Mouse (Mus musculus): ENCODE data around the gene Lrriq3. TPM values are rescaled to one million over a fixed set of nuclear protein-coding genes. Genes with fewer than 3 reads are reported as not detected.

Gene Lrriq3
- polyA plus RNA-seq, 1 experiment = not detected

DNA sequence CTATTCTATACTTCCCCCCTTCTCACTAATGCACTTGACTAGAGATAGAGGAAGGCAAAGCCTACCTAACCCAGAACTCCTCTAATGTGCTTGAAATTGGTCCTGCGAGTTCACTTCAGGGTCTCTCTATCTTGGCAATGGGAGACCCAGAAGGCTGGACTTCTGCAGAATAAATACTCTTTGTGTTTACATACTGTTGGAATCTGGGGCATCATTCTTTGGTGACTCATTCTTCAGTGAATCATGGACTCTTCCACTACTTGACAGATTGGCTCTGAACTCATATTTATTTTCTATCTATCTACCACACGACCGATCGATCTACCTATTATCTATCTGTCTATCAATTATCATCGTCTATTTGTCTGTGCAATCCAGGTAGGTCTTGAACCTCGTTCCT, 1.2 kb upstream of the Lrriq3 start:
- Histone ChIP-seq H3K4me1 (ENCODE audit: control insufficient read depth, insufficient read depth, low read length) (peaks cover 3% of the 10 kb centered on the region; the same call in 1 of the 2 replicates), H3K4me3 (ENCODE audit: insufficient read depth, low read depth, low read length) (no peak overlapping the region), H3K27ac (ENCODE audit: insufficient read depth, low read depth, low read length) (no peak overlapping the region)
- WGBS = 90% methylated on average over 6 of the region's 6 CpGs
- TF ChIP-seq CTCF (IDR thresholded peaks at IDR 0.05; ENCODE audit: insufficient read depth, low read depth, low read length) (no peak), POLR2A (IDR thresholded peaks at IDR 0.05; ENCODE audit: insufficient read depth, low read depth, low read length) (no peak)

DNA sequence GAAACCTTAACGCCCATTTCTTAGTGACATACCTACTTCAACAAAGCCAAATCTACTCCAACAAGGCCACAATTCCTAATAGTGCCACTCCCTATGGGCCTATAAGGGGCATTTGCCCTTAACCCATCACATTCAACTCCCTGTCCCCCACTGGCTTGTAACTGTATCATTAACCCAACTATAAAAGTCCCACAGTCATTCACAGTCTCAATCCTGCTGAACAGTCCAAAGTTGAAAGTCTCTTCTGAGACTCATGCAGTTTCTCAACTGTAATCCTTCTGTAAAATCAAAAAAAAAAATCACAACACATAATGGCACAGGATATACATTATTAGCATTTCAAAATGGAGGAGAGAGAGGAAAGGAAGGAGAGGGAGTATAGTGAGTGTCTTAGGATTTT, 6.0 kb downstream of the Lrriq3 start:
- Histone ChIP-seq H3K27ac (ENCODE audit: insufficient read depth, low read depth, low read length) (no peak overlapping the region), H3K4me3 (ENCODE audit: insufficient read depth, low read depth, low read length) (no peak overlapping the region), H3K4me1 (ENCODE audit: control insufficient read depth, insufficient read depth, low read length) (no peaks in the 10 kb centered on the region)
- TF ChIP-seq CTCF (IDR thresholded peaks at IDR 0.05; ENCODE audit: insufficient read depth, low read depth, low read length) (no peak), POLR2A (IDR thresholded peaks at IDR 0.05; ENCODE audit: insufficient read depth, low read depth, low read length) (no peak)
- WGBS = 88% methylated on average over 1 of the region's 1 CpGs

DNA sequence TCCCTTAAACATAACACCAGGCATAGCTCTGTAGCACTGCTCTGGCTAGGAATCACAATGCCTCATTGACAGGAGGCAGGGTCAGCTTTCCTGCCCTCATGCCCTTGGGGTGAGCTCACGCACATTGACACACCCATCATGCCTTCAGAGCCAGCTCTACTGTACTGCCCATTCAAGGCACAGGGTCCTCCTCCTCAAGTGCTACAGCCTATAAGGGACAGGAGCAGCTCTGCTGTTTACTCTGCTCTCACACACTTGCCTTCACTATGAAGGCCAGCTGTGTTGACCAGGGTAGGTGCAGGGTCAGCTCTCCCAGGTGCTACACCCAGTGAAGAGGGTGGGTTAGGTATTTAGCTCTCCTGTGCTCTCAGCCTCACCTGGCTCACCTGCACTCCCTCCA, 12.7 kb downstream of the Lrriq3 start:
- no peak overlapping the region for H3K27ac ChIP-seq (ENCODE audit: insufficient read depth, low read depth, low read length)
- WGBS = 76% methylated on average over 1 of the region's 1 CpGs

DNA sequence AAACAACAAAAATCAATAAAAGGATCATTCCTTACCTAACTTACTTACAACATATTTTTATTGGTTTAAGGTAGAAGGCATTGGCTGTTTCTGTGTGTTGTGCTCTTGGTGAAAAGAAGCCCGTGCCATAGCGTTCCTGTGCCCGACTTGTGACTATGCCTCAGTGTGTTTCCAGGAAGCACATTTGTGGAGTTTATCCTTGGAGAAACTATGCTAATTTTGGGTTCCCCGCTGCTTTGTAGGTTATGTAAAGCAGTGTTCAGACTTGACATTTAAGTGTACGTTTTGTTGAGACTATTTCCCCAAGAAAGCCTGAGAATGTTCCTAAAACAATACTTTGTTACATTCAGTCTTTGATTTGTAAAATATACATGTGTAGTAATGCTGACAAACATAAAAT, 44.5 kb downstream of the Lrriq3 start:
- 38% methylated on average over 5 of the region's 5 CpGs for WGBS

More for the DNA sequence above, 12.7 kb downstream of the Lrriq3 start:
- H3K4me3 ChIP-seq (ENCODE audit: insufficient read depth, low read depth, low read length) = no peak overlapping the region
- no peak for TF ChIP-seq POLR2A (IDR thresholded peaks at IDR 0.05; ENCODE audit: insufficient read depth, low read depth, low read length)
- H3K4me1 ChIP-seq (ENCODE audit: control insufficient read depth, insufficient read depth, low read length) = no peaks in the 10 kb centered on the region

DNA sequence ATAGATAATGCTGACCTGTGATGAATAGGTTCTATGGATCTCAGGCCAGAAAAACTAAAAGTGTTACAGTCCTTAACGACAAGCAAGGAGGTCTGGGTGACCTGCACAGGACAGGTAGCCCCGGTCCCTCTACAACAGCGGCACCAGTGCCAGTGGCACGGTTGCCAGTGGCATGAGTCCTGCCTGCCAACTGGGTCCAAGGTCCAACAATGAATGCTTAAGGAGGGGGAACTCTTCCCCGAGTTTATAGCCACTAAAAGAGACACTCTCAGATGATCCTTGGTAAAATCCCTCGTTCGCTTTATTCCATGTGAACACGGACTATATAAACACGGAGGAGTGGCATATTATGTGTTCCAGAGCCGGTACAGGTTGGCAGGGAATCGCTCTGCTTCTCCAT, 47.8 kb downstream of the Lrriq3 start:
- Histone ChIP-seq H3K4me1 (ENCODE audit: control insufficient read depth, insufficient read depth, low read length) (no peaks in the 10 kb centered on the region), H3K4me3 (ENCODE audit: insufficient read depth, low read depth, low read length) (no peak overlapping the region), H3K27ac (ENCODE audit: insufficient read depth, low read depth, low read length) (no peak overlapping the region)
- WGBS = 93% methylated on average over 11 of the region's 11 CpGs
- TF ChIP-seq CTCF (IDR thresholded peaks at IDR 0.05; ENCODE audit: insufficient read depth, low read depth, low read length) (no peak), POLR2A (IDR thresholded peaks at IDR 0.05; ENCODE audit: insufficient read depth, low read depth, low read length) (no peak)

More for the DNA sequence above, 44.5 kb downstream of the Lrriq3 start:
- no peak overlapping the region for H3K4me3 ChIP-seq (ENCODE audit: insufficient read depth, low read depth, low read length)
- H3K27ac ChIP-seq (ENCODE audit: insufficient read depth, low read depth, low read length) = no peak overlapping the region
- H3K4me1 ChIP-seq (ENCODE audit: control insufficient read depth, insufficient read depth, low read length) = no peaks in the 10 kb centered on the region
- no peak for TF ChIP-seq POLR2A (IDR thresholded peaks at IDR 0.05; ENCODE audit: insufficient read depth, low read depth, low read length)

DNA sequence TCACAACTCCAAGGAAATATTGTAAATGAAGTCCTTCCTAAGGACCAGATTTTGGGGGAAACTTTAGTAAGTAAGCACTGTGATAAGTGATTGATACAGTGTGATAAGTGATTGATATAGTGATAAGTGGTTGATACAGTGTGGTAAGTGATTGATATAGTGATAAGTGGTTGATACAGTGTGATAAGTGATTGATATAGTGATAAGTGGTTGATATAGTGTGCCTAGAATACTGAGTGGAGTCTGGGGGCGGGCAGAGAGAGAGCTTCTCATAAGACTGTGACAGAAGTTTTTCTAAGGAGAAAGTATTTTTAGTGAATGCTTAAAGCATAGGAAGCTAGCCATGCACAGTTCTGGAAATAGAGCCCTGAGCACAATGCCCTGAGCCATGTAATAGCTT, 51.1 kb downstream of the Lrriq3 start:
- no peaks in the 10 kb centered on the region for H3K4me1 ChIP-seq (ENCODE audit: control insufficient read depth, insufficient read depth, low read length)
- no peak overlapping the region for H3K27ac ChIP-seq (ENCODE audit: insufficient read depth, low read depth, low read length)
- TF ChIP-seq CTCF (IDR thresholded peaks at IDR 0.05; ENCODE audit: insufficient read depth, low read depth, low read length) (no peak), POLR2A (IDR thresholded peaks at IDR 0.05; ENCODE audit: insufficient read depth, low read depth, low read length) (no peak)
- WGBS = 81% methylated on average over 1 of the region's 1 CpGs
- H3K4me3 ChIP-seq (ENCODE audit: insufficient read depth, low read depth, low read length) = no peak overlapping the region

DNA sequence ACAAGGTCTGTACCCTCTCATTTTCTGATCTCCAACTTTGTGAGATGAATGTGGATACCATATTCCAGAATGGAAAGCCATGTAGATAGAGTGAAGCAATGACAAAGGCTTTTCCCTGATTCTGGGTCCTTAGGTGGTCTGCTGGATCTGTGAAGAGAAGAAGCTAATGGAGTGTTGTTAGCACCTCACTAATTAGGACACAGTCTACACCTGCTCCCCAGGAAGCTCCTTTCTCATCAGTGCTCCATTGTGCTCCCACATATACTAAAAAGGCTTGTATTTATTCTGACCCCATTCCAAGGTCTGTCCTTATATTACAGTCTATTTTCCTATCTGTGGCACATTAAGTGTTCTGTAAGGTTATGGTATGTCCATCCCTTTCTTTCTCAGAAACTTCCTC, 68.6 kb downstream of the Lrriq3 start:
- no peak for TF ChIP-seq POLR2A (IDR thresholded peaks at IDR 0.05; ENCODE audit: insufficient read depth, low read depth, low read length)
- no peak for TF ChIP-seq CTCF (IDR thresholded peaks at IDR 0.05; ENCODE audit: insufficient read depth, low read depth, low read length)

DNA sequence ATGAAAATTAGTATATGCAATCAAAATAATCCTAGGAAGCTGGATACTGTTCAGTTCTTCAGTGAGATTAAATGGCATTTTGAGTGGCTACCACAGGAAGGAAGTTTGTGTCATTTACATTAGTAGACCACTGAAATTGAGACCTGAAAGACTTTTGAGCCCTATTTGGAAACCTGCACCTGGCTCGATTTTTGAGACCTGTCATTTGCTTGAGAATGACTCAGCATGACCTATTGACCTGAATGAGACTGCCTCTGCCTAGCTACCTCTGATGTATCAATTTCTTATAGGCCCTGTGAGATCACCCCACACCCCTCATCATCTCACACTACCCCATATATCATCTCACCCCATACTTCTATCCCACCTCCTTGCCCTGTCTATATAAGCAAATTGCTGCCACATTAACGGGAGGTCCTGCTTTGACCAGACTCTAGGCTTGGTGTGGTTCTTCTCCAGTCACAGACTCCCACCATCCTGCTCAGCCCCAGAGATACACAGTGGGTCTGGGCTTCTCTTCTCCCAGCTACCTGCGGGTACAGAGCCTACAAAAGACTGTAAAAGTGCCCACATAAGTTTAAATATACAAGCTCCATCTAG, 87.2 kb downstream of the Lrriq3 start:
- TF ChIP-seq CTCF (IDR thresholded peaks at IDR 0.05; ENCODE audit: insufficient read depth, low read depth, low read length) (no peak), POLR2A (IDR thresholded peaks at IDR 0.05; ENCODE audit: insufficient read depth, low read depth, low read length) (no peak)
- WGBS = 74% methylated on average over 3 of the region's 3 CpGs
- H3K27ac ChIP-seq (ENCODE audit: insufficient read depth, low read depth, low read length) = no peak overlapping the region
- no peak overlapping the region for H3K4me3 ChIP-seq (ENCODE audit: insufficient read depth, low read depth, low read length)
- H3K4me1 ChIP-seq (ENCODE audit: control insufficient read depth, insufficient read depth, low read length) = no peaks in the 10 kb centered on the region

More for the DNA sequence above, 68.6 kb downstream of the Lrriq3 start:
- Histone ChIP-seq H3K4me3 (ENCODE audit: insufficient read depth, low read depth, low read length) (no peak overlapping the region), H3K4me1 (ENCODE audit: control insufficient read depth, insufficient read depth, low read length) (no peaks in the 10 kb centered on the region), H3K27ac (ENCODE audit: insufficient read depth, low read depth, low read length) (no peak overlapping the region)

DNA sequence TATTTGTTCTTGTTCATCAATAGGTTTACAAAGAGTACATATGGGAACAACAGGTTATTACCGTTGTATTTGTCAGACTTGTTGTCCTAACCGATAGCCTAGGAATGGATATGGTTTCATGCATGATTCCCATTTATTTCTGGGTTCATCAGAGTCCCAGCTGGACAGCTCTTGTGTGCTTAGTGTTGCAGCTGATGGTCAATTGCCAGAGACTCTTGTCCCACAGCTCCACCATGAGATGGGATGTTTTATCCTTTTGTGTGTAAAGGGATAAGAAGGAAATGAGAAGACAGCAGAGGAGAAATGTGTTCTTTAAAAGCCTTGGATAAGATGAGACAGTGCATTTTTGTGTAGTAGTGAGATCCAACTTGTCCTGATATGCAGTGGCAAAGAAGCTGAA, 93.2 kb downstream of the Lrriq3 start:
- Histone ChIP-seq H3K27ac (ENCODE audit: insufficient read depth, low read depth, low read length) (no peak overlapping the region), H3K4me3 (ENCODE audit: insufficient read depth, low read depth, low read length) (no peak overlapping the region), H3K4me1 (ENCODE audit: control insufficient read depth, insufficient read depth, low read length) (no peaks in the 10 kb centered on the region)
- TF ChIP-seq CTCF (IDR thresholded peaks at IDR 0.05; ENCODE audit: insufficient read depth, low read depth, low read length) (no peak), POLR2A (IDR thresholded peaks at IDR 0.05; ENCODE audit: insufficient read depth, low read depth, low read length) (no peak)
- 89% methylated on average over 2 of the region's 2 CpGs for WGBS

DNA sequence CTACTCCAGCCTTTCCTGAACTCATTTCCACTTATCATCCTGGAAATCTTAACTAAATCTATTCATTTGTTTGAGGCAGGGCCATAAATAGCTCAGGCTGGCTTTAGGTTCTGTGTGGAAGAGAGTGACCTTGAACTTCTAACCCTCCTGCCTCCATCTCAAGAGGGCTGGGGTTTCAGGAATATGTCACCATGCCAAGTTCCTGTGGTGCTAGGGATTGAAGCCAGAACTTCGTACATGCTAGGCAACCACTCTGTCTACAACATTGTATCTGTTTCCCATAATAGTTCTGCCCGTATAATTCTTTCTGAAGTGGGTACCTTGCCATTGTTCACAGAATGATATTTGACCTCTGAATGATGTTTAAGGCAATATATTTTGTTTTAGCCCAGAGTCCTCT, 95.6 kb downstream of the Lrriq3 start:
- 78% methylated on average over 2 of the region's 2 CpGs for WGBS
- TF ChIP-seq CTCF (IDR thresholded peaks at IDR 0.05; ENCODE audit: insufficient read depth, low read depth, low read length) (no peak), POLR2A (IDR thresholded peaks at IDR 0.05; ENCODE audit: insufficient read depth, low read depth, low read length) (no peak)
- Histone ChIP-seq H3K4me1 (ENCODE audit: control insufficient read depth, insufficient read depth, low read length) (no peaks in the 10 kb centered on the region), H3K27ac (ENCODE audit: insufficient read depth, low read depth, low read length) (no peak overlapping the region), H3K4me3 (ENCODE audit: insufficient read depth, low read depth, low read length) (no peak overlapping the region)

Measured in olfactory bulb, adult 2 months (tissue).